Mouse (Mus musculus) embryonic facial prominence, embryonic 11.5 days (tissue): ENCODE data around the gene Srrd. TPM values are rescaled to one million over a fixed set of nuclear protein-coding genes. Genes with fewer than 3 reads are reported as not detected.

ENCODE experiments used
- ATAC-seq: fragments of 200-750 bp; cut with Nextera tagmentation; replicated peaks from 2 replicates; pipeline ENCODE4 v1.8.0; 2017; ENCODE audit warnings: low read depth; ENCODE audit not compliant: insufficient number of reproducible peaks, low FRiP score, low TSS enrichment
- DNase-seq: peaks from one replicate; pipeline ENCODE4 v3.0.0-alpha.2; 2015; ENCODE audit warnings: low spot score
- H3K27ac ChIP-seq: fragments of 300-500 bp; sonication (generic); replicated peaks from 2 replicates; pipeline ENCODE4 v1.5.1; 2014; ENCODE audit warnings: mild to moderate bottlenecking, low read depth, low read length, control low read depth
- H3K27me3 ChIP-seq: fragments of 300-500 bp; sonication (generic); 2 replicates; pipeline ENCODE4 v1.6.1; 2014; ENCODE audit warnings: mild to moderate bottlenecking, low read length, moderate library complexity, mixed read lengths; ENCODE audit not compliant: control insufficient read depth, insufficient read depth
- H3K36me3 ChIP-seq: fragments of 300-500 bp; sonication (generic); replicated peaks from 2 replicates; pipeline ENCODE4 v1.6.1; 2014; ENCODE audit warnings: low read depth, mild to moderate bottlenecking, low read length, moderate library complexity, mixed read lengths; ENCODE audit not compliant: control insufficient read depth, insufficient read depth
- H3K4me1 ChIP-seq: fragments of 300-500 bp; sonication (generic); 2 replicates; pipeline ENCODE4 v1.6.1; 2014; ENCODE audit warnings: low read length, mixed read lengths; ENCODE audit not compliant: control insufficient read depth, insufficient read depth
- H3K4me2 ChIP-seq: fragments of 300-500 bp; sonication (generic); 2 replicates; pipeline ENCODE4 v1.6.1; 2014; ENCODE audit warnings: low read depth, mild to moderate bottlenecking, control low read depth, low read length, moderate library complexity
- H3K4me3 ChIP-seq: fragments of 300-500 bp; sonication (generic); 2 replicates; pipeline ENCODE4 v1.5.1; 2014; ENCODE audit warnings: low read depth, low read length, control low read depth
- H3K9ac ChIP-seq: fragments of 300-500 bp; sonication (generic); replicated peaks from 2 replicates; pipeline ENCODE4 v1.6.1; 2014; ENCODE audit warnings: mild to moderate bottlenecking, control low read depth, low read length
- H3K9me3 ChIP-seq: fragments of 300-500 bp; sonication (generic); replicated peaks from 2 replicates; pipeline ENCODE4 v1.6.1; 2016; ENCODE audit warnings: mild to moderate bottlenecking, low read length, inconsistent platforms, mixed read lengths; ENCODE audit not compliant: control insufficient read depth
- WGBS: fragments of 180-500 bp; shearing (Covaris S2); extraction: QIAGEN DNeasy Blood & Tissue Kit; methylation state at CpG from one replicate; pipeline ENCODE4 v1.1.7; 2014; 5-methylcytosine and 5-hydroxymethylcytosine counted together
- polyA plus RNA-seq: library from polyadenylated mRNA; unstranded; fragments of >200 nt; fragmentation: Nextera tagmentation; extraction: Ambion mirVana; gene quantifications from 2 replicates; pipeline ENCODE4 v1.2.1, GENCODE M21; 2014

The Srrd gene
- polyA plus RNA-seq, 1 experiment from 2014 or later, result 45.7 TPM

DNA sequence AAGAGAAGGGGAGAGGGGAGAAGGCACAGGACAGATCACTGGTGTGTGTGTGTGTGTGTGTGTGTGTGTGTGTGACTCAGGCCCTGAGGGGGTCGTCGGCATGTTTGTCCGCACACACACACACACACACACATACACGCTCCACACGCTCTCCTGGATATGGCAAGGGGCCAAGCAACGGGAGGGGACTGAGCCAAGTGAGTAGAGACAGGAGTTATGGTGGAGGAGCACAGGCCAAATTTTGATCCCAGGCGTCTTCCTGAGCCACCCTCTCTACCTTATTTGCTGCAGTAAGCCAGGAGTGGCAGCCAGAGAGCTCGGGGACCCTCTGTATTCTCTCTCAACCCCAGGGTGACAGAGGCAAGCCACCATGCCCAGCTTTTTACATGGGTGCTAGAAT is 53.6 kb downstream of the Srrd start:
- Histone ChIP-seq H3K9ac (no peak overlapping the region), H3K4me2 (no peak overlapping the region), H3K4me1 (no peaks in the 10 kb centered on the region), H3K27me3 (no peaks in the 10 kb centered on the region), H3K9me3 (no peaks in the 10 kb centered on the region), H3K27ac (no peak overlapping the region), H3K36me3 (no peaks in the 10 kb centered on the region), H3K4me3 (no peak overlapping the region)
- DNase-seq (no peak), ATAC-seq (no peak)
- 77% methylated on average over 8 of the region's 8 CpGs for WGBS

DNA sequence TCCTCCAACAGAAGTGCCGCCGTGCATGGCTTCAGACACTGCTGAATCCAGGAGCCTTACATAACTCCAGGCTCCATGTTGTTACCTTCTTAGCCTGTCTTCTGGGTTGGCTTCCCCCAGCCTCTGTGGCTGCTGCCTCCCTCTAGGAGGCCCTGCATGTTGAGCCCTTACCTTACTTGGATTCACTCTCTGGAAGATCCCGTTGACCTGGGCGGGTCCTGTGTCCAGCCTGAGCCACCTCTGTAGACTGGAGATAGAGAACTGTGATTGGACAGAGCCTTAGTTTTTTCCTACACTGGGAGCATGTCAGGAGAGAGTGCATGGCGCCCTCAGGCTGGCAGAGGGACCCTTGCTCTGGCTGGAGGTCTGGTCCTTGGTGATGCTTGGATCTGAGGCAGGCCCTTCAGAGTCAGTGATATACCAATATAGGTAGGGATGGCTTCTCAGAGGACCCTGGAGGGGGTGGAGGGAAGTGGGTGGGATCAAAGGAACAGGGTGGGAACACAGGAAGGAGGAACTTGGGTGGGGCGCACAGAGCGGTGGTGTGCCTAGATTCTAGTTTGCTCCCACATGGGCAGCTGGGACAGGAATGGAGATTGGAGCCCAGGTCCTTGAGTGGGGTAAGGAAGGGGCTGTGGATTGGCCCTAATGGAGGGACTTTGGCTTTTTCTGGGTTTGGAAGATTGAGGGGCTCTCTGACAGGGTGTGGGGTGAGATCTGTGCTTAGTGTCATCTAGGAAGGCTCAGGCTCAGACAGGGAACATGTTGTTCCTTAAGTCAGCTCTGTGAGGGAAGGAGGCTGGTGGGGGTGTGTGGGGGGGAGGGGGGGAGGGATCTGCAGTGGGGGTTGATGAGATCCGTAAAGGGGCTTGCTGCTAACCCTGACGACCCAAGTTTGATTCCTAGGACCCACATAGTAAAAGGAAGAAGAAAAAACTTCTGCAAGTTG is 54.4 kb downstream of the Srrd start:
- DNase-seq, result no peak
- Histone ChIP-seq H3K9ac (no peak overlapping the region), H3K4me3 (no peak overlapping the region), H3K4me2 (no peak overlapping the region; the same call in 1 of the 2 replicates), H3K9me3 (no peaks in the 10 kb centered on the region), H3K27ac (no peak overlapping the region), H3K27me3 (no peaks in the 10 kb centered on the region), H3K4me1 (no peaks in the 10 kb centered on the region), H3K36me3 (no peaks in the 10 kb centered on the region)
- no peak for ATAC-seq
- 75% methylated on average over 9 of the region's 9 CpGs for WGBS

DNA sequence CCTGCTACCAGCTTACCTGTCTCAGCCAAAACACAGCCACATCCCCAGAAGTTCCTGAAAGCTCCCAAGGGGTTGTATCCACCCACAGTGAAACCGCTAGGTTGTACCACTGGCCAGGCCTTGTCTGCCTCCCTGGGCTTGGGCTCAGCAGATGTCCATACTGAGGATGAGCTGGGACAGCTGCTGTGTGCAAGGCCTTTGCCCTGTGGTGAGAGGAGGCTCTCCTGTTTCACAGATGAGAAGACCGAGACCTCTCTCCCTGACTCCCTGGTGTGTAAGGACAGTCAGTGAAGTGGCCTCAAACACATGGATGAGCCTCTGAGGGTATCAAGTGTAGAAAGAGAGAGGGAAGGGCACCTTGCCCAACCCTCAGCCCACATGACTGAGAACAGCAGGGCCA is 55.2 kb downstream of the Srrd start:
- no peaks in the 10 kb centered on the region for H3K27me3 ChIP-seq
- H3K4me2 ChIP-seq, result no peak overlapping the region
- ATAC-seq, result no peak
- DNase-seq, result no peak
- H3K9ac ChIP-seq, result no peak overlapping the region
- no peak overlapping the region for H3K27ac ChIP-seq
- WGBS, result 89% methylated on average over 2 of the region's 2 CpGs
- H3K9me3 ChIP-seq, result no peaks in the 10 kb centered on the region
- no peak overlapping the region for H3K4me3 ChIP-seq
- H3K36me3 ChIP-seq, result no peaks in the 10 kb centered on the region
- H3K4me1 ChIP-seq, result no peaks in the 10 kb centered on the region

Other genes with a start within 250 kb of the Srrd start
- 0.69 and 1.6 TPM in 2 replicates for gene Cryba4, start 90.5 kb downstream of the Srrd start, polyA plus RNA-seq
- 2.7 and 20.0 TPM in 2 replicates for gene Crybb1, start 87.2 kb downstream of the Srrd start, polyA plus RNA-seq
- 29.0 and 30.1 TPM in 2 replicates for gene Tpst2, start 66.3 kb downstream of the Srrd start, polyA plus RNA-seq
- 19.3 and 23.0 TPM in 2 replicates for gene Tfip11, start 16.7 kb downstream of the Srrd start, polyA plus RNA-seq
- 28.6 and 35.4 TPM in 2 replicates for gene Hps4, start within 50 bp of the Srrd start, polyA plus RNA-seq
- 0.08 and 0.18 TPM in 2 replicates for gene Gm6583, start 13.0 kb upstream of the Srrd start, polyA plus RNA-seq
- gene Asphd2, start 51.8 kb upstream of the Srrd start, polyA plus RNA-seq, result 27.9 and 31.6 TPM in 2 replicates
- not detected in 2 replicates for gene Gm6588, start 106.4 kb upstream of the Srrd start, polyA plus RNA-seq
- gene Sez6l, start 234.1 kb upstream of the Srrd start, polyA plus RNA-seq, result 0.48 and 0.96 TPM in 2 replicates